Mouse (Mus musculus): ENCODE results near the gene Rundc3a.
"Not testable (repeated sequence)": the region's sequence is repeated elsewhere in the genome, so short reads cannot be mapped to it uniquely, and the experiment has no call there.

Rundc3a gene

DNA sequence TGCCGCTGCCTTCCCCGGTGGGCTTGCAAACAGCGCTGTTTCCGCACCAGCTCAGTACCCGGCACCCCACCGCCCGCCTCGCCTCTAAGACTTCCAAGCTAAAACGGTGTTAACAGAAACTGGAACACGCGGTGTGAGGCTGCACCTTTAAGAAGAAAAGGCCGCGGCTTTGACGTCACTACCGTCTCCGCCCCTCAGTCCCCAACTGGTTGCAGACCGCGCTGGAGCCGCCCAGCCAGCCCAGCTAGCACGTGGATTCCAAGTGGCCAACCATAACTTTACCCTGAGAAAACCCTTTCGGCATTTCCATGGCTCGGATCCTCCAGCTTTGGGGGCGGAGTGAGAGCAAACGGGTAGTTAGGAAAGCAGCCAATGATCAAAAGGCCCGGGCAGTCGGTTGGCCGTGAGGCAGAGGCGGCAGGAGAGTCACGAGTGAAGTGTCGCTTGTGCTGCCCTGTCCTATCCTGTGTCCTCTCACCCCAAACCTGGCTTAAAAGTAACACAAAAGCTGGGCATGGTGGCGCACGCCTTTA, 15.2 kb downstream of the Rundc3a start:
- peak; percentile 95 for DNase-seq (ENCODE audit: low read depth, low spot score)

DNA sequence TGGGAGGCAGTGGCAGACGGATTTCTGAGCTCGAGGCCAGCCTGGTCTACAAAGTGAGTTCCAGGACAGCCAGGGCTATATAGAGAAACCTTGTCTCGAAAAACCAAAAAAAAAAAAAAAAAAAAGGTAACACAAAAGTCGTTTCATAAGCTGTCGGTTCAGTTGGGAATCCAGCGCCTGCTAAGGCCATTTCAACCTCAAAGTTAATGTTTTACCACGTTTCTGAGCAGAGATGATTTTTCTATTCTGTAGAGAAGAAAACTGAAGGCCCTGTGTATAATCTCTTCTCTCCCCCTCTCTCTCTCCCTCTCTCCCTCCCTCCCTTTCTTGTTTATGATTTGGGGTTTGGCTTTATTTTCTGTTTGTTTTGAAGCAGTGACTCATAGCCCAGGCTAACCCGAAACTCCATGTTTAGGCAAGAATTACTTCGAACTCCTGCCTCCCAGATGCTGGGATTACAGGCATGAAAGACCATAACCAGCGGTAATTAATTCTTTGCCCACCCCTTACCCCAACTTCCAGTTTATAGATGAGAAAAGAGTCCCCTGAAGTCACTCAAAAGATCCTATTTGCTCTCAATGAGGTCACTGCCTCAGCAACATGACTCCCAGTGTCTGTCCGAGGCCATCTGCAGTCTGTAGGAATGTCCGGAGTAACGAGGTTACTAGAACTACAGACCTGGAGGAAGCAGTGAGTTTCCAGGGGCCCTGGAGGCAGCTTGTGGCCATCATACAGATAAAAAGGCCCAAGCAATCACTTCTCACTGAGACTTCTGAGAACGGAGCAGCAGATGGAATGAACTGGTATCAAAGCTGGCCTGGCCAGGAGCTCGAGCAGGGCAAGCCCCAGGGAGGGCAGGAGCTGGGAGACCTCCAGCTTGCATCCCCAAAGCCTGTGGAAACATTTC, 15.9 kb downstream of the Rundc3a start:
- DNase-seq (ENCODE audit: low read depth, low spot score): no peak

DNA sequence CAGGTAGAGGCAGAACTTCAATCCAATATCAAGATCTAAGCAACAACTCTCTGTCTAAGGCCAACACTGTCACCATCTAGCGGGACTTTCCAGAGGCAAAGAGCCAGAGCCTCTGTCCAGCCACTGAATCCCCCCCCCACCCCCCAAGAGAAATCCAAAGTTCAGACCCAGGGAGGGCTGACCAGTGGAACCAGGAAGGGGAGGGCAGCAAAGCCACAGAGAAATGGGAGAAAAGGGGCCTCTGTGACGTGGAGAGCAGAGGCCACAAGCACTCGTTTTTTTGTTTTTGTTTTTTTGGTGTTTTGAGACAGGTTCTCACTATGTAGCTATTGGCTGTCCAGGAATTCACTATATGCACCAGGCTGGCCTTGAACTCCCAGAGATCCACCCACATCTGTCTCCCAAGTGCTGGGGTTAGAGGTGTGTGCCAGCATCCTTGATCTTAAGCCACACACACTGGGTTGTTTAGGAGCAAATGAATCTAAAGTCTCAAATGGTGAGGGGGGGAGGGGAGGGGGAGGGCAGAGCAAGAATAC, 16.7 kb downstream of the Rundc3a start:
- DNase-seq (ENCODE audit: low read depth, low spot score): no peak

DNA sequence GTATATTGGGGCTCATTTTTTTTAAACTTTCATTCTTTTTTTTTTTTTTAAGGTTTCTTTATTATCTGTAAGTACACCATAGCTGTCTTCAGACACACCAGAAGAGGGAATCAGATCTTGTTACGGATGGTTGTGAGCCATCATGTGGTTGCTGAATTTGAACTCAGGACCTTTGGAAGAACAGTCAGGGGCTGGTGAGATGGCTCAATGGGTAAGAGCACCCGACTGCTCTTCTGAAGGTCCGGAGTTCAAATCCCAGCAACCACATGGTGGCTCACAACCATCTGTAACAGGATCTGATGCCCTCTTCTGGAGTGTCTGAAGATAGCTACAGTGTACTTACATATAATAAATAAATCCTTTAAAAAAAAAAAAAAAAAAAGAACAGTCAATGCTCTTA, 17.1 kb downstream of the Rundc3a start:
- DNase-seq (ENCODE audit: low read depth, low spot score): not testable (repeated sequence)

GRCm38 (mm10) chr11:102411061-102411460, 17.9 kb downstream of the Rundc3a start:
- DNase-seq (ENCODE audit: low read depth, low spot score): no peak

DNA sequence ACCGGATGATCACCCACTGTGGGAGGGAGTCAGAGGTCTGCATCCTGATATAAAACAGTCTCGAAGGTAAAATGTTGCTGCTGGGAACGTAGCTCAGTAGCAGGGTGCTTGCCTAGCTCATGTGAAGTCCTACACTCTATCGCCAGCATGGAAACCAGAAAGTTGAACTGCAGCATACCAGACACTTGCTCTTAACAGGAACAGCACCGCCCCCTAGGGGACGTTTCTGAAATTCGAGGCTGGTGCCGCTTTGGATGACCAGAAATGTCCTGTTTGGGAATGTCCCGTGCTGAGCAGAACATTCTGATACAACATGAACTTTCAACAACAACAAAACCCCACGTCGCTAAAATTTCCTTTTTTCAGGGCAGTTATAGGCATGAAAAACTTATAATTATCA, 18.5 kb downstream of the Rundc3a start:
- no peak for DNase-seq (ENCODE audit: low read depth, low spot score)

GRCm38 (mm10) chr11:102413059-102413458, 19.9 kb downstream of the Rundc3a start:
- no peak for DNase-seq (ENCODE audit: low read depth, low spot score)

DNA sequence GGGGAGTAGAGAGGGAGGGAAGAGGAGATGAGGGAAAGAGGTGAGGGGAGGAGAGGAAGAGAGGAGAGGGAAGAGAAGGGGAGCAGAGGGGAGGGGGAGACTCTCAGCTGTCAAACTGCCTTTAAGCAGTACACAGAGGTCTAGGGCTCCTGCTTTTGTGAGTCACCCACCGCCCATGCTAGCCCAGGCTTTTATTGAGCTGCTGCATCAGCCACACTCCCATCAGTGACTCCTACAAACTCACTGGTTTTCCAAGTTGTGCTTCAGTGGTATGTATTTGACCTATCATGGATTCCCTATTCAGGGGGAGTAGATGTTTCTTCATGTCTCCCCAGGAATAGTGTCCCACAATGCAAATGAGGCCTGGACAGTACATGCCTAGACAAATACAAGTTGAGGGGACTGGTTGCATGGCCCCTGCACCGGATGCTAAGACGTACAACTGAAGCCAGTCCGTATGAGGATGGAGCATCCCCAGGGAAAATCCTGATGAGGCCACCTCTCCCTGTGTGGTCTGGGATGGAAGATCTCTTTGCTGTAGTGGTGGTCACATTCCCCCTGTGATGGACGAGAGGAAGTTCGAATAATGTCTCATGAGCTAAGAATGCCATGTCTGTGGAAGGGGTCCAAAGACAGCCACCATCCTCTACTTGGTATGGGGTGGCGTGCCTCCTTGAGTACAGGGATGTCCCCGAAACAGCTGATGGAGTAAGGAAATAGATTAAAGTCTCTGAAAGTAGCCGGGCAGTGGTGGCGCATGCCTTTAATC, 22.0 kb downstream of the Rundc3a start:
- DNase-seq (ENCODE audit: low read depth, low spot score): no peak

DNA sequence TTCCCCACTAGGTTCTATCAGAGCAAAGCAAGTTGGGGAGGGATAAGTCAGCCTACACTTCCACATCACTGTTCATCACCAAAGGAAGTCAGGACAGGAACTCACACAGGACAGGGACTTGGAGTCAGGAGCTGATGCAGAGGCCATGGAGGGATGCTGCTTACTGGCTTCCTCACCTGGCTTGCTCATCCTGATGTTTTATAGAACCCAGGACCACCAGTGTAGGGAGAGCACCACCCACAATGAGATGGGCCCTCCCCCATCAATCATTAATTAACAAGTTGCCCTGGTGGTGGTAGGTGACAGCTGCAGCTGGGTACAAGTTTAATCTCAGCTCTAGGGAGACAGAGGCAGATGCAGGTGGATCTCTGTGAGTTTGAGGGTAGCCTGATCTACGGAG, 24.0 kb downstream of the Rundc3a start:
- no peak for DNase-seq (ENCODE audit: low read depth, low spot score)

DNA sequence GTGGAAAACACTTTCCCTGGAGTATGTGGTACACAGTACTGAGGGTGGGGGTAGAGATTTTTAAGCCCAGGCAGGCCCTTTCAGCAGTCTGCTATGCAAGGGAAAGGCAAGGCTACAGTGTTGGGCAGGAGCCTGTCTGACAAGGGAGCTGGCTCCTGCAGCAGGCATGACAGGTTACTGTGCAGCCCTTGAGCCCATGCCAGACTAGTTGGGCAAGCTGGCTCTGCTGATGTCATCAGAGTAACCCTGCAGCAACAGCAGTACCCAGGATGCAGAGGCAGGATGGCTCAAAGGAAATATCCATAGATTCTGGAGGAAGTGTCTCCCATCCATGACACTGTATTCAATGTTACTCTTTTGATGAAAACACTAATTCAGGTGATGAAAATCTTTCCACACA, 25.7 kb downstream of the Rundc3a start:
- DNase-seq (ENCODE audit: low read depth, low spot score): no peak

DNA sequence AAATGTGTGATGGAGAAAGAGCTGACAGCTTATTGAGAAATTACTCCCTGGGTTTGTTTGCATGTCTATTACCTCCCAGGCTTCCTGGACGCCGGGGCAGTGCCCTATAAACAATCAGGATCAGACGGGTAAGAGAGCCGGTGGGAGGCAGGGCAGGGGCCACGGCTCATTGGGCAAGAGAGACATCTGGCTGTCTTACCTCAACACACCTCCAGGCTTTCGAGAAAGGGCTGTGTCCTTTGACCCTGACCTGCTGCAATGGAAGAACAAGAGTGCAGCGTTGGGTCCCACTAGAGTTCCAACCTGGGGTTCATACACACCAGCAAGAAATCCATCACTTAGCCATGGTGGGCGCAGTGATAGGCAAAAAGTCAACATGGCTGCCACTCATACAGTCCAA, 28.4 kb downstream of the Rundc3a start:
- DNase-seq (ENCODE audit: low read depth, low spot score): no peak

- no peak for DNase-seq (ENCODE audit: low read depth, low spot score)
Measured at GRCm38 (mm10) chr11:102424666-102425065, 31.5 kb downstream of the Rundc3a start.

GRCm38 (mm10) chr11:102425555-102426316, 32.5 kb downstream of the Rundc3a start:
- no peak for DNase-seq (ENCODE audit: low read depth, low spot score)

DNA sequence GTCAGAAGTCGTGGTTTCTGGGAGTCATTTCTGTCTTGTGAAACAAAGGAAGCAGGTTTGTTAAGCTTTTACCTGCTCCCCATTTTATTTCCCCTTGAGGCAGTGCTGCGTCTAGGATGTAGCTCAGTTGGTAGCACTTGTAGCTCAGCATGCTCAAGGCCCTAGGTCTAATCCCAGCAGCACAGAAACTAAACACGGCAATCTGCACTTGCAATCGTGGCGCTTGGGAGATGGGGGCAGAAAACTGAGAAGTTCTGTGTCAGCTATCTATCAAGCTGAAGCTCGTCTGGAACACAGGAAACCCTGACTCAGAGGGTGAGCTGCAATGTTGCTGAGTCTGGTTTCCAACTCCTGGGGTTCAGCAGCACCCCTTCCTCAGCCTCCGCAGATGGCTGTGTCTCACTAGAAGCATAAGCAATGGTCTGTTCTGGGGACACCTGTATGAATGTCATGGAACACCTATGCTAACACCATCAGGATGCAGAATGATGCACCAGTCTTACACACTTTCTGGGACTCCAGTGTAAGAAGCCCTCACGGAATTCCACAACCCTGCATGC, 35.9 kb downstream of the Rundc3a start:
- no peak for DNase-seq (ENCODE audit: low read depth, low spot score)

GRCm38 (mm10) chr11:102429551-102429950, 36.3 kb downstream of the Rundc3a start:
- DNase-seq (ENCODE audit: low read depth, low spot score): no peak

GRCm38 (mm10) chr11:102430121-102431017, 37.2 kb downstream of the Rundc3a start, which contains the start of gene Grn:
Grn (plus strand) TSS chr11:102430315.
- peak; percentile 92 for DNase-seq (ENCODE audit: low read depth, low spot score)

- no peak for DNase-seq (ENCODE audit: low read depth, low spot score)
Measured at GRCm38 (mm10) chr11:102431018-102431645, 37.9 kb downstream of the Rundc3a start.

DNA sequence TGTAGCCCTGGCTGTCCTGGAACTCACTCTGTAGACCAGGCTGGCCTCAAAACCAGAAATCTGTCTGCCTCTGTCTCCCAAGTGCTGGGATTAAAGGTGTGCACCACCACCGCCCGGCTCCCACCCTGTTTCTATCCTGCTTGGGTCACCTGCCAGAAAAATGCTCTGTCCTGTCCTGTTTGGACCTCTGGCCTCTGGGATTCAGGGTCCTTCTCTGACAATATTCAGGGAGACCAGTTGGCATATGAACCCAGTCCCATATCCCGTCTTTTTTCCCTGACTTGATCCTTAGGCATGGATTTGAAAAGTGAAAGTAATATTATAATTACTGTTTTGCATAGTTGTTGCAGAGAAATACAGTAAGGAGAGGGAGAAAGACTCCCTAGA, 38.5 kb downstream of the Rundc3a start:
- DNase-seq (ENCODE audit: low read depth, low spot score): no peak

DNA sequence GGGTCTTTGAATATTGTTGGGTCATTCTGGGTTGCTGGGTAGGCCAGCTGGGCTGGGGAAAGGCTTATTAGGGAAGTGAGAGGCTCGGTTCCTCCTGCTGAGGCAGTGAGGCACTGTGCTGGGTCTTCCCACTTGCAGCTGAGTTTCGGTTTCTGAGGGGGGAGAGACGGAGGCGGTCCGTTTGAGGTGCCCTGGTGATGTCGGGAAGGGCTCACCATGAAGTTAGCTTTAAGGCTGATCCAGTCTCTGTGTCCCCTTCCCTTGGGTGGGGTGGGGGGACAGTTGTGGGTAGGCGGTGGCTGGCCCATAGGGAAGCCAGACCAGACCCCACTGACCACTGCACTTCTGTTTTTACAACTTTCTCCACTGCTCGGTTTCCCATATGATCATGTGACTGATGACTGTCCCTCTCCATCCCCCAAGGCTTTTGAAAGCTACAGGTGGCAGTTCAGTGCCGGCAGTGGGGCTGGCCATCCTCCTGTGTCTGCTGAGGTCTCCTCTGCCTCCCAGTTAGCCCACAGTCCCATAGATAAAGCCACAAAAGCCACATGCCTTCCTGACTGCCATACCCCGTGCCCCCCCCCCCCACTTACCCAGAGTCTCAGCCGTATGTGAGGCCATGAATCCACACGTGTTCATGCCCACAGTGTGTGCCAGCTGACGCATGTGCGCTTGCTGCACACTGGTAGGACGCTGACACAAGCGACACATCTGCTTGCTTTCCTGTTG, 39.1 kb downstream of the Rundc3a start:
- DNase-seq (ENCODE audit: low read depth, low spot score): no peak

All from brain, embryonic 18.5 days (tissue).